Mouse (Mus musculus): ENCODE data around the gene Meis2. TPM values are rescaled to one million over a fixed set of nuclear protein-coding genes. Genes with fewer than 3 reads are reported as not detected.

The Meis2 gene
- polyA plus RNA-seq, 1 experiment from 2014 or later = 51.4 TPM

DNA sequence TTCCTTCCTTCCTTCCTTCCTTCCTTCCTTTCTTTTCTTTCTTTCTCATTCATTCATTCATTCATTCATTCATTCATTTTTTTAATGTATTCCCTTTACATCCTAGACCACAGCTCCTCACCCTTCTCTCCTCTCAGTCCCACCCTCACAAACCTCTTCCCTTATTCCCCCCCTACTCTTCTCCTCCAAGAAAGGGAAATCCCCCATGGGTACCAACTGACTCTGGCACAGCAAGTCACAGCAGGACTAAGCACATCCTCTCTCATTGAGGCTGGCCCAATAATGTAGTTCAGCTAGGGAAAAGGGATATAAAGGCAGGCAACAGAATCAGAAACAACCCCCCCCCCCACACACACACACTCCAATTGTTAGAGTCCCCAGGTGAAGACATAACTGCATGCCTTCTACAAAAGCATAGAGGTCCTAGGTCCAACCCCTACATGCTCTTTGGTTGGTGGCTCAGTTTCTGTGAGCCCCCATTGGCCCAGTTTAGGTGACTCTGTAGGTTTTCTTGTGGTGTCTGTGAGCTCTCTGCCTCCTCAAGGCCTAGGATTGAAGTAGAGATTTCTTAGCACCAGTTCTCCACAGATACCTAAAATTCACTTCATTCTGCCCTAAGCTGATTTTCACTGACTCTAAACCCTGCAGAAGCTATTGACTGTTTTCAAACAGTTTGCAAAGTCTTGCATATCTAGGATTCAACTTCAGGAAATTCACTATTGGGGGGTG is 11.3 kb upstream of the Meis2 start:
- H3K9ac ChIP-seq (ENCODE audit: low read length) = no peak overlapping the region
- H3K4me3 ChIP-seq (ENCODE audit: low read depth, low read length) = no peak overlapping the region
- ATAC-seq (ENCODE audit: insufficient number of reproducible peaks, low FRiP score, low TSS enrichment, low read depth) (no peak), DNase-seq (ENCODE audit: low spot score) (no peak)
- no peak overlapping the region for H3K27ac ChIP-seq (replicated peaks; ENCODE audit: low read depth, low read length)
- no peak overlapping the region for H3K4me2 ChIP-seq (ENCODE audit: low read depth, severe bottlenecking)
- no peaks in the 10 kb centered on the region for H3K9me3 ChIP-seq (ENCODE audit: control insufficient read depth, low read length)
- H3K4me1 ChIP-seq (ENCODE audit: control insufficient read depth, insufficient read depth, low read length) = peaks cover 10% of the 10 kb centered on the region; the same call in 1 of the 2 replicates
- peaks cover 31% of the 10 kb centered on the region for H3K27me3 ChIP-seq (ENCODE audit: control insufficient read depth, insufficient read depth, low read length)
- H3K36me3 ChIP-seq (ENCODE audit: control insufficient read depth, insufficient read depth, low read length) = no peaks in the 10 kb centered on the region

- H3K27ac ChIP-seq (replicated peaks; ENCODE audit: low read depth, low read length) = peak overlapping the region; percentile 51; the same call in 1 of the 2 replicates
- peaks cover 13% of the 10 kb centered on the region; the same call in 1 of the 2 replicates for H3K4me1 ChIP-seq (ENCODE audit: control insufficient read depth, insufficient read depth, low read length)
- under 1% methylated on average over 23 of the region's 23 CpGs for WGBS
- H3K36me3 ChIP-seq (ENCODE audit: control insufficient read depth, insufficient read depth, low read length) = no peaks in the 10 kb centered on the region
- peak; percentile 86 for DNase-seq (ENCODE audit: low spot score)
- H3K9ac ChIP-seq (ENCODE audit: low read length) = peak overlapping the region; percentile 17; the same call in 1 of the 2 replicates
- peak overlapping the region; percentile 28 for H3K4me3 ChIP-seq (ENCODE audit: low read depth, low read length)
- peak; percentile 79 for ATAC-seq (ENCODE audit: insufficient number of reproducible peaks, low FRiP score, low TSS enrichment, low read depth)
- peak overlapping the region; percentile 59 for H3K4me2 ChIP-seq (ENCODE audit: low read depth, severe bottlenecking)
- H3K27me3 ChIP-seq (ENCODE audit: control insufficient read depth, insufficient read depth, low read length) = peaks cover 38% of the 10 kb centered on the region
- H3K9me3 ChIP-seq (ENCODE audit: control insufficient read depth, low read length) = no peaks in the 10 kb centered on the region
Measured at GRCm38 (mm10) chr2:116075902-116076301, 10.3 kb upstream of the Meis2 start.

DNA sequence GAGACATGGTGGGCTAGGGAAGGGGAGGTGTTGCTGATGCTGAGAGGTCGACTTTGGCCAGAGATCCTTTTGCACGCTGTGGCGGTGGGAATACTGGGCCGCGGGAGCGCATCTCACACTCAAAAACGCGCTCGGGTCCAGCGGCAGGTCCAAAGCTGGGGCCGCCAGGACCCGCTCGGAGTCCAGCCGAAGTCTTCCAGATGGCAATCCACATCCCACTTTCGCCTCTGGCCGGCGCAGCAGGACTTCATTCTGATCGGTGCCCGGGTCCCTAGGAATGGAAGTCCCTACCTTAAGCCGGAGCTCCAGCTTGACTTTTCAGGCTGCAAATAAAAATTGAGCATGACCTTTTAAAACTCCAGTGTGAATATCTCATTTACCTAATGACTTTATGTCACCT is 9.8 kb upstream of the Meis2 start:
- Histone ChIP-seq H3K27ac (replicated peaks; ENCODE audit: low read depth, low read length) (peak overlapping the region; percentile 51; the same call in 1 of the 2 replicates), H3K36me3 (ENCODE audit: control insufficient read depth, insufficient read depth, low read length) (no peaks in the 10 kb centered on the region), H3K9ac (ENCODE audit: low read length) (0 out of 2 replicates have a peak overlapping the region, but pooled peaks have one; percentile 27), H3K27me3 (ENCODE audit: control insufficient read depth, insufficient read depth, low read length) (peaks cover 40% of the 10 kb centered on the region), H3K4me2 (ENCODE audit: low read depth, severe bottlenecking) (peak overlapping the region; percentile 59), H3K4me1 (ENCODE audit: control insufficient read depth, insufficient read depth, low read length) (peaks cover 14% of the 10 kb centered on the region; the same call in 1 of the 2 replicates), H3K4me3 (ENCODE audit: low read depth, low read length) (peak overlapping the region; percentile 28), H3K9me3 (ENCODE audit: control insufficient read depth, low read length) (no peaks in the 10 kb centered on the region)
- ATAC-seq (ENCODE audit: insufficient number of reproducible peaks, low FRiP score, low TSS enrichment, low read depth) = no peak
- DNase-seq (ENCODE audit: low spot score) = peak; percentile 71
- WGBS = under 1% methylated on average over 20 of the region's 20 CpGs

GRCm38 (mm10) chr2:116074726-116075440 is 9.2 kb upstream of the Meis2 start:
- Histone ChIP-seq H3K27ac (replicated peaks; ENCODE audit: low read depth, low read length) (no peak overlapping the region), H3K36me3 (ENCODE audit: control insufficient read depth, insufficient read depth, low read length) (no peaks in the 10 kb centered on the region), H3K4me1 (ENCODE audit: control insufficient read depth, insufficient read depth, low read length) (peaks cover 14% of the 10 kb centered on the region; the same call in 1 of the 2 replicates), H3K4me3 (ENCODE audit: low read depth, low read length) (peak overlapping the region; percentile 28; the same call in 1 of the 2 replicates), H3K9ac (ENCODE audit: low read length) (no peak overlapping the region), H3K4me2 (ENCODE audit: low read depth, severe bottlenecking) (peak overlapping the region; percentile 59), H3K9me3 (ENCODE audit: control insufficient read depth, low read length) (no peaks in the 10 kb centered on the region), H3K27me3 (ENCODE audit: control insufficient read depth, insufficient read depth, low read length) (peaks cover 44% of the 10 kb centered on the region)
- WGBS = 2% methylated on average over 17 of the region's 17 CpGs
- peak; percentile 52 for DNase-seq (ENCODE audit: low spot score)
- ATAC-seq (ENCODE audit: insufficient number of reproducible peaks, low FRiP score, low TSS enrichment, low read depth) = no peak

DNA sequence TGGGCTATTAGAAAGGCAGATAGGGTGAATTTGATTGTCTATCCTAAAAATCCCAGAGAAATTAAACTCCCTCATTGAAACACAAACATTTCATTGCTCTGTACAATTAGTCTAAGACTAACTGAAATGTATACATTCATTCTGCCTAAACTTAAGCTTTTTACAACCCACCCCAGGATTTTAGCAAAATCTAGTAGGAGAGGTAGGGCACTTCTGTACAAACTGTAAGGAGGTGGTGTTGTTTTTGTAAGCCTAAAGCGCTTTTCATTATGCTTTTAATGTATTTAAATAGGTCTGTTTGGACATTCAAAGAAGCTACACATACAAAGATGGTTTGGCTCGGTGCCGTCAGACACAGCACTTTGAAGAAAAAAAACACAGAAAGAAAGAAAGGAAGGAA is 8.4 kb upstream of the Meis2 start:
- Histone ChIP-seq H3K9ac (ENCODE audit: low read length) (no peak overlapping the region), H3K36me3 (ENCODE audit: control insufficient read depth, insufficient read depth, low read length) (no peaks in the 10 kb centered on the region), H3K9me3 (ENCODE audit: control insufficient read depth, low read length) (no peaks in the 10 kb centered on the region), H3K4me3 (ENCODE audit: low read depth, low read length) (no peak overlapping the region), H3K4me2 (ENCODE audit: low read depth, severe bottlenecking) (no peak overlapping the region), H3K27me3 (ENCODE audit: control insufficient read depth, insufficient read depth, low read length) (peaks cover 44% of the 10 kb centered on the region), H3K27ac (replicated peaks; ENCODE audit: low read depth, low read length) (no peak overlapping the region), H3K4me1 (ENCODE audit: control insufficient read depth, insufficient read depth, low read length) (peaks cover 16% of the 10 kb centered on the region; the same call in 1 of the 2 replicates)
- no peak for ATAC-seq (ENCODE audit: insufficient number of reproducible peaks, low FRiP score, low TSS enrichment, low read depth)
- WGBS = 24% methylated on average over 3 of the region's 3 CpGs
- DNase-seq (ENCODE audit: low spot score) = no peak

GRCm38 (mm10) chr2:116073311-116073904 is 7.8 kb upstream of the Meis2 start:
- Histone ChIP-seq H3K27ac (replicated peaks; ENCODE audit: low read depth, low read length) (no peak overlapping the region), H3K9me3 (ENCODE audit: control insufficient read depth, low read length) (no peaks in the 10 kb centered on the region), H3K9ac (ENCODE audit: low read length) (no peak overlapping the region), H3K4me2 (ENCODE audit: low read depth, severe bottlenecking) (no peak overlapping the region), H3K27me3 (ENCODE audit: control insufficient read depth, insufficient read depth, low read length) (peaks cover 44% of the 10 kb centered on the region), H3K4me3 (ENCODE audit: low read depth, low read length) (no peak overlapping the region), H3K4me1 (ENCODE audit: control insufficient read depth, insufficient read depth, low read length) (peaks cover 16% of the 10 kb centered on the region; the same call in 1 of the 2 replicates), H3K36me3 (ENCODE audit: control insufficient read depth, insufficient read depth, low read length) (no peaks in the 10 kb centered on the region)
- no peak for ATAC-seq (ENCODE audit: insufficient number of reproducible peaks, low FRiP score, low TSS enrichment, low read depth)
- 26% methylated on average over 9 of the region's 9 CpGs for WGBS
- DNase-seq (ENCODE audit: low spot score) = no peak

- H3K4me3 ChIP-seq (ENCODE audit: low read depth, low read length) = no peak overlapping the region
- no peak overlapping the region for H3K9ac ChIP-seq (ENCODE audit: low read length)
- no peak overlapping the region for H3K27ac ChIP-seq (replicated peaks; ENCODE audit: low read depth, low read length)
- H3K9me3 ChIP-seq (ENCODE audit: control insufficient read depth, low read length) = no peaks in the 10 kb centered on the region
- H3K4me2 ChIP-seq (ENCODE audit: low read depth, severe bottlenecking) = peak overlapping the region; percentile 47
- H3K36me3 ChIP-seq (ENCODE audit: control insufficient read depth, insufficient read depth, low read length) = no peaks in the 10 kb centered on the region
- ATAC-seq (ENCODE audit: insufficient number of reproducible peaks, low FRiP score, low TSS enrichment, low read depth) (no peak), DNase-seq (ENCODE audit: low spot score) (no peak)
- WGBS = 9% methylated on average over 5 of the region's 5 CpGs
- H3K27me3 ChIP-seq (ENCODE audit: control insufficient read depth, insufficient read depth, low read length) = peaks cover 44% of the 10 kb centered on the region
- H3K4me1 ChIP-seq (ENCODE audit: control insufficient read depth, insufficient read depth, low read length) = peaks cover 18% of the 10 kb centered on the region; the same call in 1 of the 2 replicates
Measured at GRCm38 (mm10) chr2:116072706-116073105, 7.1 kb upstream of the Meis2 start.

GRCm38 (mm10) chr2:116072321-116072640 is 6.6 kb upstream of the Meis2 start:
- H3K27me3 ChIP-seq (ENCODE audit: control insufficient read depth, insufficient read depth, low read length) = peaks cover 44% of the 10 kb centered on the region
- no peak for ATAC-seq (ENCODE audit: insufficient number of reproducible peaks, low FRiP score, low TSS enrichment, low read depth)
- 2% methylated on average over 13 of the region's 13 CpGs for WGBS
- DNase-seq (ENCODE audit: low spot score) = no peak
- no peak overlapping the region for H3K27ac ChIP-seq (replicated peaks; ENCODE audit: low read depth, low read length)
- H3K4me1 ChIP-seq (ENCODE audit: control insufficient read depth, insufficient read depth, low read length) = peaks cover 18% of the 10 kb centered on the region; the same call in 1 of the 2 replicates
- no peak overlapping the region for H3K9ac ChIP-seq (ENCODE audit: low read length)
- H3K4me2 ChIP-seq (ENCODE audit: low read depth, severe bottlenecking) = peak overlapping the region; percentile 47
- no peaks in the 10 kb centered on the region for H3K36me3 ChIP-seq (ENCODE audit: control insufficient read depth, insufficient read depth, low read length)
- no peak overlapping the region for H3K4me3 ChIP-seq (ENCODE audit: low read depth, low read length)
- no peaks in the 10 kb centered on the region for H3K9me3 ChIP-seq (ENCODE audit: control insufficient read depth, low read length)

Data from limb, embryonic 11.5 days (tissue).